Mouse (Mus musculus) hematopoietic stem cell, adult 5-6 weeks (primary cell): ENCODE measurements around the gene Elavl3. TPM values are rescaled to one million over a fixed set of nuclear protein-coding genes. Genes with fewer than 3 reads are reported as not detected.

Source experiments
- ATAC-seq, 2 experiments: fragments of 125-278 bp in 1 of 2; replicated peaks in 1 of 2; 2 replicates each; pipeline ENCODE4 v1.8.0; 2016 to 2017; ENCODE audit warnings: inconsistent platforms in 2 of 2, mild to moderate bottlenecking in 2 of 2, moderate number of reproducible peaks in 2 of 2, low read depth in 1 of 2, moderate TSS enrichment in 1 of 2; ENCODE audit not compliant: low FRiP score in 2 of 2, poor library complexity in 2 of 2, severe bottlenecking in 2 of 2, insufficient read depth in 1 of 2, low TSS enrichment in 1 of 2
- total RNA-seq: library from RNA; stranded (forward); fragments of 172-1452, 232-1000 nt; gene quantifications from 2 replicates; pipeline ENCODE4 v1.2.3, GENCODE M21; 2017

Elavl3 gene
- total RNA-seq, 1 experiment from 2014 or later = not detected

DNA sequence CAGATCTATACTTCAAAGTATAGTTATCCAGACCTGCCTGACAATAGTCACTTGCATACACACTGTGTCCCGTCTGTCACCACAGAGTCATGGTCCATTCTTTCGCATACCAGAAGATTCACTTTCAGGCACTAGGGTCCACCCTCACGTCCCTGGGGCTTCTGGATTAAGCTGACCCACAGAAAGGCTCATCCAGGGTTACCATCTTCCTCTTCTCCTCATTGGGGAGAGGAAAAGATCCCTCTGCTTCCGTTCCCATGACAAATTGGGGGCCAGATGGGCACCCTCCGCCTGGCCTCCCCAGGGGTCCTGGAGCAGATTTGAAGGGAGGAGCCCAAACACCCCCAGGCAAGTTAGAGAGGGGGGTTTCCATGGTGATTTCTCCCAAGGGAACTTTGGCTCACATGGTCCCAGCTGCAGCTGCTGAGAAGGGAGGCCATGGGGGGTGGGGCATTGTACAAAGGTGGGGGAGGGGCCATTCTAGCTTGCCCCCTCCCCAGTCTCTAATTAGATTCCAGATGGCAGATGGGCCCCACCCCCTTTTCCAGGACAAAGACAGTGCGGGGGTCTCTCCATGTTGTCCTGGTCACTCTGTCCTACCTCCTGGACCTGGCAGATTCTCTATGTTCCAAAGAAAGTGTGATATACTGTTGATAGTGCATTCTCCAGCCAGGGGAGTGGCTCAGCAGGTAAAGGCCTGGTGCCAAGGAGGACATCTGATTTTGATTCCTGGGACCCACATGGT, 16.4 kb downstream of the Elavl3 start:
- no peak for ATAC-seq

DNA sequence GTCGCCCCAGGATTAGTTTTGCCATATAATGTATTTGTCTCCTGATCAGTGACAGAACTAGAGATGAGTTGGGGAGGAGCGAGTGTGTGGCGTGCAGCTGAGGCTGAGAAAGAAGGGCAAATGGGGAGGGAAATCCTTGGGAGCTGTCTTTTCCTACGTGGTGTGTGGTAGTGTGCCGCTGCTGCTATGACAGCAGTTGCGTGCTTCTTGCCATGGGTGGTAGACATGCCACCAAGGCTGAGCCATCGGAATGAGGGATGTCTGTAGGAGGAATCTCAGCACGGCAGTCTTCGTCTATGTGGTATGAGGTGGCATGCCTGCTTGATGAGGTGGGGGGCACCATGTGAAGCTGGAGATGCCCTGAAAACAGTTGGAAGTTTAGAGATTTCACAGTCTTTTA, 21.4 kb downstream of the Elavl3 start:
- no peak for ATAC-seq

DNA sequence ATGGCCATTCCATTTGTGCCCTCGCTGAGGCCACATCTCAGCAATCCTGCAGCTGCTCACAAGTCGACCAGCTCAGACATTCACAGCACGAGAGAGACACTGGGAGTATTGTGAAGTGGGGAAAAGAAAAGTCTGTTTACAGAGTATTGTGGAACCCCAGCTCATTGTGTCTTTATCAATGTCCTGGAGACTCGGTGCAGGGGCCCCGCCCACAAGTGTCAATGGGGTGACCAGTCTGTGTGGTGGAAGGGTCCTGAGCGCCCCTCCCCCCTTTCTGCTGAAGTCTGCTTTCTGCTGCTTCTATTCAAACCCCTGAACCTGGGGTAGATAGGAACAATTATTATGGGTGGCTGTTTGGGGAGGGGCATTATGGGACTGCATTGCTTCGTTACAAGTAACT, 23.4 kb downstream of the Elavl3 start:
- no peak for ATAC-seq

DNA sequence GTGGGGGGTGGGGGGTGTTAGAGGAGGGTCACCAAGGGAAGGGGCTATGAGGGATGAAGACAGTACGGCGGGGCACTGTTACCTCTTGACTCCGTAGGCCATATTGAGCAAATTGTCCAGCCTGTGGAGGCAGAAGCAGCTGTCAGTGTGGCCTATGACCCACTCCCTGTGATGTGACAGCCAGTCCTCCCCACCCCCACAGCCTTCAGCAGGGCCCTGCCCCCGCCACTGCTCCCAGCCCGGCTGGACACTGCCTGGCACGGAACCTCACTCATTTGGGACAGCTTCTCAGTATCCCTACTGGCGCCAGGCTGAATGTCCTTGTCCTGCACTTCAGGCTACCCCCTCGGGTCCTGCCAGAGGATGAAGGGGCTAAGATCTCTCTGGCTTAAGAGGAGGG, 27.2 kb downstream of the Elavl3 start:
- no peak for ATAC-seq

DNA sequence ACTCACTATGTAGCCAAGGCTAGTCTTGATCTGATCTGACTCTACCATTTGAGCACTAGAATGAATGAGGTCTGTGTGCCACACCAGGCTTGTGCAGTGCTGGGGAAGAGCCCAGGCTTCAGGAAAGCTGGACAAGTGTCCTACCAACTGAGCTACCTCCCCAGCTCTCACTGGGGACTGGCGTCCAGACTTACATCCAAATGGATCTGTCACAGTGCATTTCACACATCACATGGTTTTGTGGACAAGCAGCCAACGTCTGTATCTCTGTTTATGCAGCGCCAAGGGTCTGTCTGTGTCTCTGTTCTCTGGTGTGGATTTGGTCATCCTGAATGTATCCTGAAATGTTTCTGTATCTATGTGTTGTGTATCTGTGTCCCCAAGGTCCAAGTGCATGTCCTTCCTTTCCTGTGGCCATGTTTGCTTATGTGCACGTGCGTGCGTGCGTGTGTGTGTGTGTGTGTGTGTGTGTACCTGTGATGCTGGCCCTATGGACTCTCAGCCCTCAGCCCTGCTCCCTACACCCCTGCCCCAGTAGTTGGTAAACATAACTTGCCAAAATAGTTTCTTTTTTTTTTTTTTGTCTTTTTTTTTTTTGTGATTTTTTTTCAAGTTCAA, 34.5 kb downstream of the Elavl3 start:
- no peak for ATAC-seq

DNA sequence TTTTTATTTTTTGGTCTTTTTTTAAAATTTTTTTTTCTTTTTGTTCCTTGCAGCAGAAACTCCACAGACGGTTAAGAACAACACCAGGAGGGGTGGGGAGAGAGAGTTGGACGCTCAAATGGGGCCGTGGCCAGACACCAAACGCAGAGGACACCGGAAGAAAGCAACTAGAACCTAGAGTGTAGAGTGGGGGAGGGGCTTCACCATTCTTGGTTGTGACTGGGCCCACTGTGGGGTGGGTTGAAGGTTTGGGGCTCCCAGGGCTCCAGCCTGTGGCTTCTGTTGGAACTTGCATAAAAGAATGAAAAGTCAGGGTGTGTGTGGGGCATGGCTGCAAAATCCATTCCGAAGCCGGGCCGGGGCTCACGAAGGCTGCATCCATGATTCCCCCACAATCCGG, 35.6 kb downstream of the Elavl3 start:
- ATAC-seq = no peak

DNA sequence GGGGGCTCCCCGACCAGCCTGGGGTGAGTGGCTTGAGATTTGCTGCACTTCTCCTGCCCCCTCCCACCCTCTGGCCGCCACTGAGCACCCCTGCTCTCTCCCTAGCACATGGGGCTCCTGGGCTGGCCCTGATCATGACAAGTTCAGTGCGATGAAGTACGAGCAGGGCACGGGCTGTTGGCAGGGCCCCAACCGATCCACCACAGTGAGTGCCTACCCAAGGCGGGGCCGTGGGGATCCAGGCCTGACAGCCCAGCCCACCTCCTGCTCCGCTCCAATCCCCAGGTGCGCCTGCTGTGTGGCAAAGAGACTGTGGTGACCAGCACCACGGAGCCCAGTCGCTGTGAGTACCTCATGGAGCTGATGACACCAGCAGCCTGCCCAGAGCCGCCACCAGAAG, 39.1 kb downstream of the Elavl3 start:
- no peak for ATAC-seq

DNA sequence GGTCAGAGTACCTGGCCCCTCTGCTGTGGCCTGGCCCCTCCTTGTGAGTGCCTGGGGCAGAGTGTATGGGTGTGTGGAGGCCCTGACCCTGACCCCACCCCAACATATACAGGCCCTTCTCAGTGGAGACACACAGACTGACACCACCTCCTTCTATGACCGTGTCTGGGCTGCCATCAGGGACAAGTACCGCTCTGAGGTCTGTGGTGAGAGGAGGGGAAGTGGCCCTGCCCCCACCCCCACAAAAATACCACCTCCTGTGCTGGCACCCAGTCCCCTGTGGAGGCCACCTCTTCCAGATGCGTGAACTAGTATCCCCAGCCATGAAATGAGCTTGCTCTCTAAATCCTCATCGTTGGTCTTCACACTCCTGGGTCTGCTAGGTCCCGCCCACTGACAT, 40.8 kb downstream of the Elavl3 start:
- peak in 1 of 2 experiments; percentile 37; a peak in 2 of 4 replicates for ATAC-seq

DNA sequence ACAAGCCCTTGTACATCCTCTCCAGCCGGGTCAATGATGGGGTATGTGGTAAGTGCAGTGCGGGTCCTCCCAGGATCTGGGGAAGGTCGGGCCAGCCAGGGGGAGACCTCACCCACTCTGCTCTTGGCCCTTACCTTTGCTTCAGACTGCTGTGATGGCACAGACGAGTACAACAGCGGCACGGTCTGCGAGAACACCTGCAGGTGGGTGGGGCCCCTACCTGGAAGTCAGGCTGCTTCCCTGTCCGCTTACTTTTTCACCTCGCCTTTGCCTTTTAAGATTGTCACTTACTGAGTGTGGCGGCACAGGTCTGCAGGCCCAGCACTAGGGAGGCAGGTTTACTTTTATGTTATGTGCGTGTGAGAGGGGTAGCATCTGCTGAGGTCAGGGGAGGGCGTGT, 47.3 kb downstream of the Elavl3 start:
- no peak for ATAC-seq

DNA sequence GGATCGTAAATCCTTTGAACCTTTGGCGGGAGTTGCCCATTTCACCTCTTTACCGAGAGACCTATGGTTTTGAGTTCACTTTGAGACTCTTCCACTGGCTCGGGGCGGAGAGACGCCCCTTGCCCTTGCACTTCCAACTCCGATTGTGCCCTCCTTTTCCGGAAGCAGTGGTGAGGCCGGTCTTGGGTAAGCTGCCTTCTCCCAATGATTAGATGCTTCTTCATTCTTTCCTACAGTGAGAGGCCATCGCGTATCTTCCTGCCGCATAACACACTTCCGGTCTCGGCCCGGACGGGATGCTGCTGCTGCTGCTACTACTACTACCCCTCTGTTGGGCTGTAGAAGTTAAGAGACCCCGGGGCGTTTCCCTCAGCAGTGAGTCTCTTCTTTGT, 48.7 kb downstream of the Elavl3 start:
- peak; percentile 15 to 23; a peak in 3 of 4 replicates for ATAC-seq

DNA sequence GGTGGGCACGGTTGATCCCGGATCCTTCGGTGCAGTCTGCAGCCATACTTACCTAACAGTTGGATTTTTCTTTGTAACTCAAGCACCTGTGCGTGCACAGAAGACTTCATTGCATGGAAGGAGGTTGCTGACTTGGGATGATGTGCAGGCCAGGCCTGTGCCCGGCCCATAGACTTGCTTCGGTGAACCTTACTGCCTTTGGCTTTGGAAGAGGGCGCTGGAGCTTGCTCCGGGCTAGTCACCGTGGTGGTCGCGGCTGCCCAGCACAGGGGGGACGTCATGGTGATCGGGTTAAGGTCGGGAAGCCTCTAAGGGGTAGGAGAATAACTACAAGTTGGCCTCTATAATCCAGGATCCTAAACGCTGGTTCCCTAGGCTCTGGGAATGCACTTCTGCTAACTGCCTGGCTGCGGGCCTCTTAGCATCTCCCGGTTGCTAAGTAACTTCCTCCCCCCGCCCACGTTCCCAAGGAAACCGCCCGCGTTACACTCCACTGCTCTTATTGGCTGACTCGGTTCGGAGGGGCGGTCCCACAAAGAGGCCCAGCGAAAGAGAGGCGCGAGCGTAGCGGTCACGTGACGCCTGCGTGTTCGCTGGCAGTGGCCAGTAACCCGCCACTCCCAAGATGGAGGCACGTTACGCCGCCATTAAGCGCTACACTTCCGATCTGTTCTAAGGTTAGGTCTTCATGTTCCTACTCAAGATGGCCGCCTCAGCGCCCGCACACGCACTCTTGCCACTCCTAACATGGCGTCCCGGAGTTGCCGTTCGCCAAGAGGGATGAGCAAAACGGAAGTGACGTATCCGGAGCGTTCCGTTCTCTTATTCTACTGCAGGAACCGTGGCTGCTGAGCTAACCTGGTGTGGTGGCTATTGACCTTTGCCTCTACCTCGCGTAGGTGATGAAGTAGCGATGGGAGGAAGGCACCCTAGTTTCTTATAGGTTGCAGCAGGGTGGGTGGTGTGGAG, 49.3 kb downstream of the Elavl3 start, which contains the start of the genes Ccdc151 and Prkcsh:
Gene Ccdc151 (minus strand): TSS at position 441 of the 969 bp plus-strand sequence.
Gene Prkcsh (plus strand): TSS at position 613 of the 969 bp plus-strand sequence.
- peak; percentile 95 to 96 for ATAC-seq

DNA sequence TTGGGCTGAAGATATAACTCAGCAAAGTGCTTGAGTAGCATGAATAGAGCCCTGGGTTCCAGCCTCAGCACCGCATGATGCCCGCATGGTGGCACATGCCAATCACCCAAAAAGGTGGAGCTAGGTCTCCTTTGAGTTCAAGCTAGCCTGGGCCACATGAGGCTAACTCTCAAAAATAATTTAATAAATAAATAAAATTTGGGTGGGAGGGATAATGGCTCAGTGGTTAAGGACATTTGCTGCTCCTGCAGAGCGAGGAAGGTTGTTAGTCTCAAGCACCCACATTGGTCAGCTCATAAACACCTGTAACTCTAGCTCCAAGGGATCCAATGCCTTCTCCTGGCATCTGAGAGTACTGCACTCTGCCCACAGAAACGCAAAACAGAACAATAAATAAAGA, 50.2 kb downstream of the Elavl3 start:
- no peak for ATAC-seq

DNA sequence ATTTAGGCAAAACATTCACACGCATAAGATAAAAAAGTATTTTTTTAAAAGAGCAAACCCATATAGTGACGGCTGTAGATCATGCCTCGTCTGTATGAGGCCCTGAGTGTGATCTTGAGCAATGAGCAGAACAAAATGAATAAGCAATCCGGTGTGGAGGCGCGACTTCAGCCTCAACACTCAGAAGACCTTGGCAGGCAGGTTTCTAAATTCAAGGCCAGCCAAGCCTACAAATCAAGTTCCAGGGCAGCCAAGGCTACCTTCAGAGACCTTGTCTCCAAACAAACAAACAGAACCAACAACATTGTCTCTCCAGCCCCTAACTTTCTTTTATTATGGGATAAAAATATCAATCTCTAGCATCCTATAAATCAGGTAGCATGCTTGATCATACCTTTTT, 51.5 kb downstream of the Elavl3 start:
- no peak for ATAC-seq

DNA sequence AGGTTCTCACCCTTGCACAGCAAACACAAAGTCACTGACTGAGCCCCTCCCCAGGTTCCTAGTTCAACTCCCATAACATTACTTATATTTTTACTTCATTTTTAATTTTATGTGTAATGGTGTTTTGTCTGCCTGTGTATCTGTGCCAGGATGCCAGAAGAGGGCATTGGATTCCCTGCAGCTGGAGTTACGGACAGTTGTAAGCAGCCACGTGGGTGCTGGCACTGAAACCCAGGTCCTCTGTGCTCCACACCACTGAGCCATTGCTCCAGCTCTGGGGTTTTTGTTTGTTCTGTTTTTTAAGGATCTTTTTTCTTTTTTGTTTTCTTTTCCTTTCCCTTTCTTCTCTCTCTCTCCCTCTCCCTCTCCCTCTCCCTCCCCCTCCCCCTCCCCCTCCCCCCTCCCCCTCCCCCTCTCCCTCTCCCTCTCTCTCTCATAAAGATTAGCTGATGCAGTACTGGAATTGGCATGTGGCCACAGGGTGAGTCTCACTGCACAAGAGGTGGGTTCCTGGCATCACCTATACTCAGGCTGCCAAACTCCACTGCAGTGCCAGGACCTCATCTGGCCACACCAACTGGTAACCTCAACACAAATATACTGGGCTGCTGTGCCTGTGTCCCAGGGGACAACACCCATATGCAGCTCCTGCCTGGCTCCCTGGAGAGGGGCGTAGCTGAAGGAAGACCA, 55.5 kb downstream of the Elavl3 start:
- ATAC-seq = no peak

DNA sequence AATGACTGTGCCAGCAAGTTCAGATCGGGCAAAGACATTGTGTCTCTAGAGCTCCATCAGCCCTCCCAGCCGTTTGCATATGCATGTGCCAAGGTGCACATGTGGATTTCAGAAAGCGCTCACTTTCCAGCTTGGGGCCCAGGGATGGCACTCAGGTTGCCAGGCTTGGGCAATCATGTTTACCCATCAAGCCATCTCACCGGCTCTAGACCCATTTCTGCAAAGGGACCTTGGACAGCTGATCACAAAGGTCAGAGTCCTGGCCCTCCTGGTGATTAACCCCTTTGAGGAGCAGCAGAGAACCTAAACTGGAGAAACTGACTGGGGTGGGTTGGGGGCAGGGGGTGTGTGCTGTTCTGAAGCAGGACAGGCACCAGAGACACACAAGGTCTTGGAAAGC, 59.6 kb downstream of the Elavl3 start:
- ATAC-seq = no peak

DNA sequence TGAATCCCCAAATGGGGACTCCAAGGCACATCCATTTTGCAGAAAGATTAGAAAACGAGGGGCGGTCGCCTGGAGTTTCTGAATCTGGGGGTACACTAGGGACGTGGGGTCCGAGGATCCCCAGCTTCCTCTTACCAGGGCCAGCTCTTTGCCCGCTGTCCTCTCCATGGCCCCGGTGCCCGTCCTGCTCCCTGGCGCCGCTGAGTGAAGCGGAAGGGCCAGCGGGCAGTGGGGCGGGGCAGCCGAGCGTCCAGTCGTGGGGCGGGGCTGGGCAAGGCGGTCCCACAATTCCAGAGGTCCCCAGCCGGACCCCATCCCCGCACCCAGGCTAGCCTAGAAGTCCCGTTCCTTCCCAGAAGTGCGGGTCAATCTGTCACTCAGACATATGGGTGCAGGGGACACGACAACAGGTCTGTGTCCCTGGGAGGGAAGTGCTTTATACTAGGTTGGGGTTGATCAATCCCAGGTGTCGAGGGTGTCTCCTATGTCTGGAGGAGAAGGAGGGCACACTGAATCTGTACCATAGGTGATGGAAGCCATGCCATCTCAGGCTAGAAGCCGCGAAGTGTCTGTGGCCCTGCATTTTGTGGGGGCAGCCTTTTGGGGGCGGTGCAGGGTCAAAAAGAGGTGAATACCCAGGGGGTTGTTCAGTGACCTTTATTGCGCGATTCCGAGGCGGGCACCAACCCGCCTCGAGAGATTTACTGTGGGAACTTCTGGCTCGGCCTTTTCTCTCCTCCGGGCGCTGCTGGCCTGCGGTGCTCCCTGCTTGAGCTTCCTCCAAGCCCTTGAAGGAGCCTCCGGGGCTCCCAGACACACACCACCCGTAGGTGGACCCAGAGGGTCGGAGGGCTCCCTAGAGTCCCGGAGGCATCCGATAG, 62.4 kb downstream of the Elavl3 start, which contains the start of gene Rgl3:
Gene Rgl3 (minus strand): TSS at position 217 of the 881 bp plus-strand sequence.
- ATAC-seq = 0 out of 4 replicates have a peak, but pooled peaks of 1 of the 2 experiments have one; percentile 17
